Mouse (Mus musculus) cerebellum, adult 9-10 months (tissue): ENCODE data around the gene Pdlim1.

ENCODE experiments used
- DNase-seq: peaks from one replicate; pipeline ENCODE4 v3.0.0; 2022

Pdlim1 gene

GRCm38 (mm10) chr19:40283415-40283814 lies 11.8 kb upstream of the Pdlim1 start:
- no peak for DNase-seq

- no peak for DNase-seq
Measured at GRCm38 (mm10) chr19:40278372-40279023, 6.9 kb upstream of the Pdlim1 start.

GRCm38 (mm10) chr19:40277494-40277893 lies 5.9 kb upstream of the Pdlim1 start:
- DNase-seq, result no peak

GRCm38 (mm10) chr19:40275401-40276188 lies 4.0 kb upstream of the Pdlim1 start:
- no peak for DNase-seq

GRCm38 (mm10) chr19:40272674-40273073 lies 1.0 kb upstream of the Pdlim1 start:
- no peak for DNase-seq

GRCm38 (mm10) chr19:40270351-40271307 lies 1.0 kb downstream of the Pdlim1 start:
- DNase-seq, result no peak

GRCm38 (mm10) chr19:40269526-40269925 lies 2.1 kb downstream of the Pdlim1 start:
- DNase-seq, result no peak

GRCm38 (mm10) chr19:40268493-40268892 lies 3.1 kb downstream of the Pdlim1 start:
- no peak for DNase-seq

GRCm38 (mm10) chr19:40267380-40267779 lies 4.3 kb downstream of the Pdlim1 start:
- DNase-seq, result no peak

GRCm38 (mm10) chr19:40259485-40259884 lies 12.2 kb downstream of the Pdlim1 start:
- no peak for DNase-seq

GRCm38 (mm10) chr19:40257396-40257795 lies 14.2 kb downstream of the Pdlim1 start:
- no peak for DNase-seq

- DNase-seq, result no peak
Measured at GRCm38 (mm10) chr19:40256376-40257050, 15.1 kb downstream of the Pdlim1 start.

- no peak for DNase-seq
Measured at GRCm38 (mm10) chr19:40255561-40255960, 16.1 kb downstream of the Pdlim1 start.

- DNase-seq, result no peak
Measured at GRCm38 (mm10) chr19:40254741-40255140, 16.9 kb downstream of the Pdlim1 start.

- no peak for DNase-seq
Measured at GRCm38 (mm10) chr19:40253768-40254167, 17.9 kb downstream of the Pdlim1 start.

- no peak for DNase-seq
Measured at GRCm38 (mm10) chr19:40251115-40251514, 20.5 kb downstream of the Pdlim1 start.

- no peak for DNase-seq
Measured at GRCm38 (mm10) chr19:40249352-40249751, 22.3 kb downstream of the Pdlim1 start.

- DNase-seq, result no peak
Measured at GRCm38 (mm10) chr19:40248476-40248875, 23.2 kb downstream of the Pdlim1 start.

GRCm38 (mm10) chr19:40247268-40247666 lies 24.4 kb downstream of the Pdlim1 start:
- DNase-seq, result no peak

GRCm38 (mm10) chr19:40246646-40247267 lies 24.9 kb downstream of the Pdlim1 start:
- no peak for DNase-seq

- DNase-seq, result no peak
Measured at GRCm38 (mm10) chr19:40240838-40241689, 30.6 kb downstream of the Pdlim1 start.
